Mouse (Mus musculus) heart, embryonic 14.5 days (tissue): Measurements from ENCODE around the gene Acsbg1. TPM values are rescaled to one million over a fixed set of nuclear protein-coding genes. Genes with fewer than 3 reads are reported as not detected.

Source experiments
- ATAC-seq: fragments of 200-750 bp; cut with Nextera tagmentation; 2 replicates; pipeline ENCODE4 v1.8.0; 2017; ENCODE audit warnings: low read depth, moderate TSS enrichment; ENCODE audit not compliant: insufficient number of reproducible peaks, insufficient read depth, low FRiP score
- H3K27ac ChIP-seq, 2 experiments: fragments of 200-500 bp in 1 of 2; fragments of 300-500 bp in 1 of 2; sonication (generic) in 1 of 2; replicated peaks in 1 of 2; 2 replicates each; pipeline ENCODE4 v1.5.1; 2012 to 2014; ENCODE audit warnings: low read depth in 2 of 2, low read length in 2 of 2, control low read depth in 1 of 2, mild to moderate bottlenecking in 1 of 2, mixed read lengths in 1 of 2; ENCODE audit not compliant: control insufficient read depth in 1 of 2, insufficient read depth in 1 of 2
- H3K27me3 ChIP-seq: fragments of 300-500 bp; sonication (generic); 2 replicates; pipeline ENCODE4 v1.6.1; 2014; ENCODE audit warnings: mild to moderate bottlenecking, low read length, control low read depth; ENCODE audit not compliant: control insufficient read depth, insufficient read depth
- H3K36me3 ChIP-seq: fragments of 300-500 bp; sonication (generic); 2 replicates; pipeline ENCODE4 v1.6.1; 2014; ENCODE audit warnings: mild to moderate bottlenecking, control low read depth, low read length, mixed read lengths; ENCODE audit not compliant: control insufficient read depth, insufficient read depth
- H3K4me1 ChIP-seq, 2 experiments: fragments of 200-500 bp in 1 of 2; fragments of 300-500 bp in 1 of 2; sonication (generic) in 1 of 2; 2 replicates each; pipeline ENCODE4 v1.6.1; 2012 to 2014; ENCODE audit warnings: low read length in 2 of 2, control low read depth in 1 of 2, mixed read lengths in 1 of 2; ENCODE audit not compliant: control insufficient read depth in 2 of 2, insufficient read depth in 2 of 2
- H3K4me2 ChIP-seq: fragments of 300-500 bp; sonication (generic); 2 replicates; pipeline ENCODE4 v1.6.1; 2014; ENCODE audit warnings: mild to moderate bottlenecking, low read length
- H3K4me3 ChIP-seq, 2 experiments: fragments of 200-500 bp in 1 of 2; fragments of 300-500 bp in 1 of 2; sonication (generic) in 1 of 2; 2 replicates each; pipeline ENCODE4 v1.5.1; 2012 to 2014; ENCODE audit warnings: low read length in 2 of 2, mild to moderate bottlenecking in 2 of 2, control low read depth in 1 of 2, low read depth in 1 of 2, moderate library complexity in 1 of 2; ENCODE audit not compliant: control insufficient read depth in 1 of 2, insufficient read depth in 1 of 2
- H3K9ac ChIP-seq: fragments of 300-500 bp; sonication (generic); 2 replicates; pipeline ENCODE4 v1.6.1; 2014; ENCODE audit warnings: mild to moderate bottlenecking, low read length
- H3K9me3 ChIP-seq: fragments of 300-500 bp; sonication (generic); 2 replicates; pipeline ENCODE4 v1.6.1; 2016; ENCODE audit warnings: low read length, control low read depth; ENCODE audit not compliant: control insufficient read depth
- WGBS: fragments of 180-500 bp; shearing (Covaris S2); extraction: QIAGEN DNeasy Blood & Tissue Kit; methylation state at CpG from one replicate; pipeline ENCODE4 v1.1.7; 2014; 5-methylcytosine and 5-hydroxymethylcytosine counted together
- microRNA-seq: library from miRNA; unstranded; fragments of <30 nt; microRNA quantifications from one replicate; pipeline ENCODE4, GENCODE M21; 2016
- polyA plus RNA-seq: library from polyadenylated mRNA; unstranded; fragments of >200 nt; fragmentation: Nextera tagmentation; extraction: Ambion mirVana; gene quantifications from 2 replicates; pipeline ENCODE4 v1.2.1, GENCODE M21; 2014

Acsbg1 gene
- polyA plus RNA-seq, 1 experiment from 2014 or later, result 0.07 TPM

DNA sequence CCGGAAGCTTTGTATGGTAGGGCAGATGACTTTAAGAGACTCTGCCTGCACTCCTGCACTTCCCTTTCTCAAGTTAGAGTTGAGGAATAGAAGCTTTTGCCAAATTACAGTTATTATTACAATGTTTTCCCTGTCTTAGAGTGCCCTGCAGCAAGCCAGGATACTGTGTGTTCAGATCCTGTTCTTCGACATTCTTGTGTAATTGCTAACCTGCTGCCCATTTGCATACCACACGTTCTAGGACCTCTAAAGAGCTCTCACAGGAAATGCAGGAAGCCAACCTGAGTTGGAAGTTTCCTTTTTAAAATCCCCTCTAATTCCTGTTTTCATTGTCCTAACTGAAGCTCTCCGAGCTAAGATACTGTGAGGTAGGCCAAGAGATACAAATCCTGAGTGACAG lies 94.7 kb downstream of the Acsbg1 start:
- Histone ChIP-seq H3K36me3 (no peaks in the 10 kb centered on the region), H3K9me3 (no peaks in the 10 kb centered on the region), H3K9ac (no peak overlapping the region), H3K27ac (no peak overlapping the region), H3K27me3 (no peaks in the 10 kb centered on the region), H3K4me1 (no peaks in the 10 kb centered on the region), H3K4me3 (no peak overlapping the region), H3K4me2 (no peak overlapping the region)
- 50% methylated on average over 4 of the region's 4 CpGs for WGBS
- no peak for ATAC-seq

DNA sequence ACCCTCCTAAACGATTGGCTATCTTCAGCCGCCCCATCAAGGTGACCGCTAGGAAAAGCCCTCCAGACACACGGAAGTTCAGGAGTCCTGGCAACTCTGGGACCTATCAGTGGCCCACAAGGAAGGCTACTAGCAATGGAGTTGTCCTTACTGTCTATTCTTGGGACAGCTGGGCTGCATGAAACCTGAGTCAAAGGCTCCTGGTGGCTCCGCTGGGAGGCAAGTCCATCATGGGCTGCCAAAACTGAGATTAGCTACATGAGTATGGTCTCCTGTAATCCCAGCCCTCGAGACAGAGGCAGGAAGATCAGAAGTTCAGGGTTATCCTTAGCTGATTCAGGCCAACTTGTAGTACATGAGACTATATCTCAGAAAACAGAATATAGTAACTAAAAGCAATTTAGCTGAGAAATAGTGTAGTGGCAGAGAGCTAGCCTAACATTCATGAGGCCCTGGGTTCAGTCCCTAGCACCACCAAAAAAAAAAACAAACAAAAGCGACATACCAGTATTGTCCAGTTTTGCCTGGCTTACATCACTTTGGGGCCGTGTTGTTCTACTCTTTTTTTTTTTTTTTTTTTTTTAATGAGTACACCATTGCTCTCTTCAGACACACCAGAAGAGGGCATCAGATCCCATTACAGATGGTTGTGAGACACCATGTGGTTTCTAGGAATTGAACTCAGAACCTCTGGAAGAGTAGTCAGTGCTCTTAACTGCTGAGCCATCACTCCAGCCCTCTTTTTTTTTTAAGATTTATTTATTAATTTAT lies 100.7 kb downstream of the Acsbg1 start:
- no peak overlapping the region for H3K4me2 ChIP-seq
- peaks cover 2 to 5% of the 10 kb centered on the region in 2 experiments; a peak in 3 of 4 replicates for H3K4me1 ChIP-seq
- ATAC-seq, result no peak
- peaks cover 11% of the 10 kb centered on the region for H3K27me3 ChIP-seq
- no peaks in the 10 kb centered on the region for H3K9me3 ChIP-seq
- no peak overlapping the region for H3K27ac ChIP-seq
- H3K36me3 ChIP-seq, result no peaks in the 10 kb centered on the region
- 82% methylated on average over 8 of the region's 8 CpGs for WGBS
- peak overlapping the region; percentile 68; the same call in 1 of the 2 replicates for H3K9ac ChIP-seq
- no peak overlapping the region for H3K4me3 ChIP-seq

DNA sequence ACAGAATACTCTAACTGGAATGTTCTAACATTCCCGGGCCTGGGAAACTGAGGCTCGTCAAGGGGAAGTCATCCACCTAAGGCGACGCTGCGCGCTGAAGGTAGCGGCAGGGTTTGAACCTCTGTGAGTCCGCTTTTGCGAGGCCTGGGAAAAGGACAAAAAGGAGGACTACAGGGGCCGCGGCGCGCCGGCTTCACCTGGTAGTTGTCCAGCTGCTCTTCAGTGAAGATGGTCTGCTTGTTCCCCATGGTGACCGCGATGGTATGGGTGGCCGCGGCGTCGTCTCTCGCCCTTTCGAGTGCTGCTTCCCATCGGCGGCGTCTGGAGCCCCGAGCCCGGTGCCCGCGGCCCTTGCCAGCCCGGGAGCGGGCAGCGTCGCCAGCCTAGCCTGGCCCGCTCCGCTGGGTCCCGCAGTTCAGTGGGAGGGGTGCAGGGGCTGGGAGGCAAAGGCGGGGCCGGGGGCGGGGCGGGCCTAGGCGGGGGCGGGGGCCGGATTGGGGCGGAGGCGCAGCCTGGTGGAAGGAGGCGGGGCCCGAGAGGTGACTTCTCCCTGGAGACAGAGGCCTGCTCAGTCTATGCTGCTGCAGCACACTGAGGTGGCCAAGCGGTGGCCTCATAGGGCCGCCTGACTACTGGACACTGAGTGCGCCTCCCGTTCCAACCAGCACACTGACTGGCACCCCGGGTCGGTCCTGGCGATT lies 101.7 kb downstream of the Acsbg1 start, which contains the start of gene Cib2:
Gene Cib2 (minus strand): TSS at position 448 of the 701 bp plus-strand sequence.
- WGBS, result 1% methylated on average over 54 of the region's 54 CpGs
- no peak within 1 kb of the TSS for H3K27ac ChIP-seq

DNA sequence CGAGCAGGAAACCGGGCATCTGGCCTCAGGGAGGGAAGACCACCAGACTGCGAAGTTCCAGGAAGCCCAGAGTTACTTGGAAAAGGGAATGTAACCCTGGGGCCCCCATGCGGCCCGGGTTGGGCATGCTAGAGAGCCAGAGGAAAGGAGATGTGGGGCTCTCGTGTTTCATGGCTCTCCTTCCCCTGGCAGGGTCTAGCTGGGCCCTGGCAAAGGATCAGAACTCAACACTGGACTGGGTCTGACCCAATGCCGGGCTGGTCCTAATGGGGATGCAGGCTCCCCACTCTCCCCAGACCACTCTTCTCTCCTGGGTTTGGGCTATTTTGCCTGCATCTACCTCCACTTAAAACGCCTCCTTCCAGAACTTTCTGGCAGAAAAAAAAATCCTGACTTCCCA lies 102.9 kb downstream of the Acsbg1 start:
- Histone ChIP-seq H3K4me3 (no peak overlapping the region), H3K9ac (no peak overlapping the region), H3K4me2 (no peak overlapping the region), H3K9me3 (no peaks in the 10 kb centered on the region), H3K27ac (no peak overlapping the region), H3K4me1 (peaks cover 2 to 5% of the 10 kb centered on the region in 2 experiments; a peak in 3 of 4 replicates), H3K27me3 (peaks cover 11% of the 10 kb centered on the region), H3K36me3 (no peaks in the 10 kb centered on the region)
- whole genome bisulfite sequencing, result 71% methylated on average over 8 of the region's 8 CpGs
- ATAC-seq, result no peak

More for the DNA sequence above, 101.7 kb downstream of the Acsbg1 start, which contains the start of gene Cib2:
- Histone ChIP-seq H3K27me3 (peaks cover 11% of the 10 kb centered on the region), H3K9ac (peak within 1 kb of the TSS; percentile 68), H3K9me3 (no peaks in the 10 kb centered on the region), H3K36me3 (no peaks in the 10 kb centered on the region), H3K4me3 (peak within 1 kb of the TSS; percentile 54 to 64), H3K4me2 (peak within 1 kb of the TSS; percentile 88), H3K4me1 (peaks cover 2 to 5% of the 10 kb centered on the region in 2 experiments; a peak in 3 of 4 replicates)
- ATAC-seq, result peak; percentile 94

DNA sequence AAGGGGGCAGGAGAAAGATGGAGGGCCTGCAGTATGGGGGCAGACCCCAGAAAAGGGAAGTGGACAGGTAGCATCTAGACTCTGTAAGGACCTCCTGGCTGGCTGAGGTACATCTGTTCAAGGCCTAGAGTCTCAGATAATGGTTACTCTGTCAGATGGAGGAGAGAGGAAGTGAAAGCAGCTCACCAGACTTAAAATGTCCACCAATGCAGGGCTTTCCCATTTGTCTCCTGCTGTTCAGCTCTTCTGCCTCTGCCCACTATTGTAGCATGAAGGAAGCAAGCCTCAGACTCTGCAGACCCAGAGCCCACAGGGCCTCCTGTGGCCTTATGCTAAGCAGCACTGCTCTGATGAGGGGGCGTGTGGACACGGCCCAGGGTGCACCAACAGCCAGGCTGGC lies 106.6 kb downstream of the Acsbg1 start:
- H3K4me3 ChIP-seq, result no peak overlapping the region

More for the DNA sequence above, 106.6 kb downstream of the Acsbg1 start:
- no peak overlapping the region for H3K27ac ChIP-seq
- ATAC-seq, result no peak
- WGBS, result 64% methylated on average over 2 of the region's 2 CpGs
- no peak overlapping the region for H3K4me2 ChIP-seq
- no peaks in the 10 kb centered on the region for H3K36me3 ChIP-seq
- H3K9ac ChIP-seq, result no peak overlapping the region
- no peaks in the 10 kb centered on the region for H3K9me3 ChIP-seq
- peaks cover 11% of the 10 kb centered on the region for H3K27me3 ChIP-seq
- peaks cover 0 to 5% of the 10 kb centered on the region in 2 experiments; a peak in 2 of 4 replicates for H3K4me1 ChIP-seq

Small RNAs within 50 kb of the gene (microRNA-seq; reads per million reads assigned to microRNA genes)
- not detected for gene Mir5710

Other genes starting within 250 kb of the Acsbg1 start
- gene Dmxl2, start 160.2 kb downstream of the Acsbg1 start, polyA plus RNA-seq, result 8.5 and 11.4 TPM in 2 replicates
- not detected in 2 replicates for gene Sh2d7, start 122.9 kb downstream of the Acsbg1 start, polyA plus RNA-seq
- 5.0 and 6.7 TPM in 2 replicates for gene Cib2, start 101.7 kb downstream of the Acsbg1 start, polyA plus RNA-seq
- gene Idh3a, start 75.5 kb downstream of the Acsbg1 start, polyA plus RNA-seq, result 502 and 560 TPM in 2 replicates
- gene Dnaja4, start 37.0 kb upstream of the Acsbg1 start, polyA plus RNA-seq, result 29.0 and 30.1 TPM in 2 replicates
- 103 and 105 TPM in 2 replicates for gene Wdr61, start 72.6 kb upstream of the Acsbg1 start, polyA plus RNA-seq
- gene Crabp1, start 102.9 kb upstream of the Acsbg1 start, polyA plus RNA-seq, result 7.0 and 13.8 TPM in 2 replicates
- 28.4 and 31.0 TPM in 2 replicates for gene Ireb2, start 201.9 kb upstream of the Acsbg1 start, polyA plus RNA-seq